Mouse (Mus musculus) G1E (cell line): Measurements from ENCODE around the gene Pla2g15.
"Not testable (repeated sequence)": the region's sequence is repeated elsewhere in the genome, so short reads cannot be mapped to it uniquely, and the experiment has no call there.

Experiments used
- CTCF ChIP-seq: IDR thresholded peaks from 2 replicates; pipeline ENCODE4 v1.5.1; 2012; ENCODE audit warnings: low read depth, low read length, inconsistent platforms, mixed read lengths
- GATA1 ChIP-seq: IDR thresholded peaks from 2 replicates; pipeline ENCODE4 v1.6.1; 2012; ENCODE audit warnings: borderline replicate concordance, low read length, inconsistent platforms, mixed read lengths
- GATA2 ChIP-seq: IDR thresholded peaks from 2 replicates; pipeline ENCODE4 v1.6.1; 2012; ENCODE audit warnings: low read depth, low read length, inconsistent platforms, borderline replicate concordance
- POLR2AphosphoS5 ChIP-seq: IDR thresholded peaks from 2 replicates; pipeline ENCODE4 v1.6.1; 2012; ENCODE audit warnings: low read depth, low read length, inconsistent platforms; ENCODE audit not compliant: insufficient replicate concordance
- TAL1 ChIP-seq: conservative IDR thresholded peaks from 2 replicates; pipeline ENCODE4 v1.6.1; 2012; ENCODE audit warnings: low read depth, low read length, inconsistent platforms, mixed read lengths

DNA sequence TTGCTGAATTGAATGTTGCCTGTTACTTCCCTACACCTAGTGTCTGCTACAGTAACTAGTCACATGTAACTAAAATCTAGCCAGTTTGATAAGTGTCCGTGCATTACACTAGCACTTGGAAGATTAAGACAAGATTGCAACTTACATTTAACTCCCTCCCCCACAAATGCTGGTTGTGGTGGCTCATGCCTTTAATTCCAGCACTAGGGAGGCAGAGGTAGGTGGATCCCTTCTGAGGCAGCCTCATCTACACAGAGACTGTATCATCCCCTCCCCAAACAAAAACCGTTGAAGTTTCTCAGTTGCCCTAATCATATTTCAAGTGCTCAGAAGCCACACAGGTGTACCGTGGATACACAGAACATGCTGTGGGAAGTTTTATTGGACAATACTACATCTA, 49.4 kb downstream of the Pla2g15 start:
- not testable (repeated sequence) for TF ChIP-seq CTCF, POLR2AphosphoS5, GATA2, TAL1, GATA1
